ENCODE assay signal across 10 mouse cellular contexts in the genomic region with DNA sequence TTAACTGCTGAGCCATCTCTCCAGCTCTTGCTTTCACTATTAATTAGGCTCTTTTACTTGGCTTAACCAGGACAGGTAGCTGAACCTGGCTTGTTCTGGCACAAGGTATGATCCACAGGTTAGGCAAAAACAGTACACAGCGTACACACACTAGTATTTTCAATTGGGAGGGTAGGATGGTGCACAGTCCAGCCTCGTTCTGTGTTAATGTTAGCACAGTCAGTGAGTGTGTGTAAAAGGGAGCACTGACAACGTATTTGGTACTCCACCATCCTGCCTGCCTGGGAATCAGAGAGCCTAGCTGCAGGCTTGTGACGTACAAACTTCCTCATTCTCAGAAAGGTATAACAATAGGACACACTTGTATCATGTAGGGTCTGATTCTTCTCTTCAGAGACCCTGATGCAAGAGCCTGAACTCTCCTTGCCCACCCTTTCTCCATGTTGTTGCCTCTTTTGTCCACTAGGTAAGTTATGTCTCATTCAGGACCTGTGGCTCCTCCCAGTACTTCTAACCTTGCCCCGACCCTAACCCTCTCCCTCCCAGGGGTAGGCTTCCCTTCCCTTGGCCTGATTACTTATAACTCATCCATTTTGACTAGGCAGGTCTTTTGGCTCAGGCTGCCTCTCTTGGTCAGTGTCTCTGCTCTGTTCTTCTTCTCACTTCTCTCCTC. TPM values are rescaled to one million over a fixed set of nuclear protein-coding genes. Genes with fewer than 3 reads are reported as not detected.
A peak's percentile ranks its signal among the peaks of the same experiment; 100 is the strongest.
DNase-seq lines count a peak whose midpoint lies in the region; ATAC-seq and TF ChIP-seq lines count a peak whose summit lies in the region.
"Had no signal": no experiment of that assay in that cellular context is flagged by ENCODE, and none has a peak within 500 bp of the region (broad histone marks: within the 10 kb centered on the region; RNA-seq: fewer than 3 reads in every experiment).

No protein-coding gene starts in this region.

- H3K4me1 ChIP-seq in midbrain, embryonic 10.5 days: peaks cover 42% of the 10 kb centered on the region
- H3K4me1 ChIP-seq in midbrain, embryonic 14.5 days (ENCODE audit: control insufficient read depth, insufficient read depth, low read length): no peaks in the 10 kb centered on the region
- H3K4me1 ChIP-seq in stomach, postnatal 0 days (replicated peaks; ENCODE audit: control insufficient read depth, insufficient read depth): no peaks in the 10 kb centered on the region

- no peaks in the 10 kb centered on the region for H3K9me3 ChIP-seq in midbrain, embryonic 10.5 days (replicated peaks)
- no peaks in the 10 kb centered on the region for H3K9me3 ChIP-seq in midbrain, embryonic 14.5 days (ENCODE audit: control insufficient read depth, low read length)
- H3K9me3 ChIP-seq in stomach, postnatal 0 days (ENCODE audit: control insufficient read depth, low read length): no peaks in the 10 kb centered on the region

- no peak overlapping the region for H3K4me2 ChIP-seq in midbrain, embryonic 14.5 days (ENCODE audit: low read length)
- no peak overlapping the region for H3K4me2 ChIP-seq in stomach, postnatal 0 days (replicated peaks; ENCODE audit: low read depth)

- no peak for TF ChIP-seq EP300 in stomach, postnatal 0 days (optimal IDR thresholded peaks at IDR 0.05)

- 61% methylated on average over 5 of the region's 5 CpGs for whole genome bisulfite sequencing in midbrain, embryonic 10.5 days
- 64% methylated on average over 5 of the region's 5 CpGs for WGBS in midbrain, embryonic 14.5 days
- 67% methylated on average over 5 of the region's 5 CpGs for WGBS in stomach, postnatal 0 days

- no peak overlapping the region for H3K9ac ChIP-seq in midbrain, embryonic 14.5 days (replicated peaks; ENCODE audit: low read length)
- no peak overlapping the region for H3K9ac ChIP-seq in stomach, postnatal 0 days (ENCODE audit: low read length)

- H3K36me3 ChIP-seq in midbrain, embryonic 10.5 days: peaks cover 37% of the 10 kb centered on the region
- H3K36me3 ChIP-seq in midbrain, embryonic 14.5 days (ENCODE audit: control insufficient read depth, insufficient read depth, low read length): peaks cover 48% of the 10 kb centered on the region
- no peaks in the 10 kb centered on the region for H3K36me3 ChIP-seq in stomach, postnatal 0 days (ENCODE audit: control insufficient read depth, insufficient read depth, low read length)

- no peaks in the 10 kb centered on the region for H3K27me3 ChIP-seq in midbrain, embryonic 10.5 days (ENCODE audit: low read depth, poor library complexity, severe bottlenecking)
- H3K27me3 ChIP-seq in midbrain, embryonic 14.5 days (ENCODE audit: control insufficient read depth, insufficient read depth, low read length): no peaks in the 10 kb centered on the region
- no peaks in the 10 kb centered on the region for H3K27me3 ChIP-seq in stomach, postnatal 0 days (ENCODE audit: control insufficient read depth, insufficient read depth, low read length)

- DNase-seq in midbrain, embryonic 10.5 days (ENCODE audit: low spot score): no peak
- DNase-seq in midbrain, embryonic 14.5 days: no peak
- peak; percentile 42 for DNase-seq in embryo, embryonic 9.5 days (ENCODE audit: extremely low spot score)
- no peak for DNase-seq in stomach, postnatal 0 days (ENCODE audit: low spot score)
- no peak for DNase-seq in frontal cortex, postnatal 36 days (ENCODE audit: low spot score in 2 of 2)
- no peak for DNase-seq in adrenal gland, postnatal 14 days
- DNase-seq: heart, adult 11 months; thymus, postnatal 4 days had no signal

- no peak overlapping the region for H3K4me3 ChIP-seq in midbrain, embryonic 10.5 days
- no peak overlapping the region for H3K4me3 ChIP-seq in midbrain, embryonic 14.5 days (replicated peaks; ENCODE audit: low read depth, low read length)
- no peak overlapping the region for H3K4me3 ChIP-seq in stomach, postnatal 0 days (ENCODE audit: low read depth, low read length)

- H3K27ac ChIP-seq in midbrain, embryonic 10.5 days (replicated peaks): peak overlapping the region; percentile 92; the same call in 1 of the 2 replicates
- H3K27ac ChIP-seq in midbrain, embryonic 14.5 days (replicated peaks; ENCODE audit: low read depth, low read length): no peak overlapping the region
- H3K27ac ChIP-seq in stomach, postnatal 0 days (replicated peaks): no peak overlapping the region

- peak; percentile 11; the same call in 1 of the 2 replicates for TF ChIP-seq CTCF in stomach, postnatal 0 days (IDR thresholded peaks at IDR 0.05; ENCODE audit: low read depth)

- ATAC-seq in midbrain, embryonic 14.5 days (ENCODE audit: low FRiP score, low TSS enrichment): no peak
- peak; percentile 56 for ATAC-seq in megakaryocyte, adult 5-6 weeks (ENCODE audit: poor library complexity, severe bottlenecking)
- ATAC-seq in stomach, postnatal 0 days (ENCODE audit: low FRiP score, low TSS enrichment): 0 out of 2 replicates have a peak, but pooled peaks have one; percentile 12
- ATAC-seq: inflammation-experienced regulatory T-cells, adult 6 months had no signal

RNA-seq across cellular contexts. Expression of a gene that starts 48.2 kb away (rescaled TPM):
- polyA plus RNA-seq in midbrain, embryonic 10.5 days (2016; fragmentation: Nextera tagmentation; extraction: Ambion mirVana): 322 and 341 TPM in 2 replicates
- 60.5 and 89.8 TPM in 2 replicates for polyA plus RNA-seq in midbrain, embryonic 14.5 days (2014; fragmentation: Nextera tagmentation; extraction: Ambion mirVana)
- 12.4 and 16.8 TPM in 2 replicates for total RNA-seq in megakaryocyte, adult 5-6 weeks (2015)
- 31.7 and 33.8 TPM in 2 replicates for total RNA-seq in megakaryocyte, adult 5-6 weeks (2017)
- polyA plus RNA-seq in stomach, postnatal 0 days (2015; fragmentation: Nextera tagmentation; extraction: Ambion mirVana): 27.6 and 27.9 TPM in 2 replicates
- total RNA-seq in adrenal gland, postnatal 14 days (2021): 25.6 and 34.7 TPM in 2 replicates
